Mouse (Mus musculus): ENCODE measurements around the gene Nemf.

- TF ChIP-seq CTCF (IDR thresholded peaks at IDR 0.05; ENCODE audit: low read depth, low read length) (no peak), POLR2A (IDR thresholded peaks at IDR 0.05; ENCODE audit: extremely low read depth, insufficient read depth, low read length) (no peak)
These were observed 308 bp upstream of the Nemf start for GRCm38 (mm10) chr12:69357300-69357646.

All from liver, adult 2 months (tissue).